Mouse (Mus musculus) forebrain, embryonic 10.5 days (tissue): ENCODE measurements around the gene Tnrc6a. TPM values are rescaled to one million over a fixed set of nuclear protein-coding genes. Genes with fewer than 3 reads are reported as not detected.
"Not testable (repeated sequence)": the region's sequence is repeated elsewhere in the genome, so short reads cannot be mapped to it uniquely, and the experiment has no call there.

Source experiments
- DNase-seq: peaks from one replicate; pipeline ENCODE4 v3.0.0-alpha.2; 2017; ENCODE audit warnings: low spot score; ENCODE audit errors: extremely low spot score
- H3K27ac ChIP-seq: fragments of 300-500 bp; sonication (generic); 2 replicates; pipeline ENCODE4 v1.5.1; 2016; ENCODE audit warnings: mild to moderate bottlenecking
- H3K27me3 ChIP-seq: fragments of 300-500 bp; sonication (generic); 2 replicates; pipeline ENCODE4 v1.6.1; 2016; ENCODE audit warnings: mild to moderate bottlenecking; ENCODE audit not compliant: poor library complexity, severe bottlenecking
- H3K36me3 ChIP-seq: fragments of 300-500 bp; sonication (generic); replicated peaks from 2 replicates; pipeline ENCODE4 v1.6.1; 2016; ENCODE audit warnings: mild to moderate bottlenecking, moderate library complexity
- H3K4me1 ChIP-seq: fragments of 300-500 bp; sonication (generic); 2 replicates; pipeline ENCODE4 v1.6.1; 2016
- H3K4me3 ChIP-seq: fragments of 300-500 bp; sonication (generic); 2 replicates; pipeline ENCODE4 v1.5.1; 2016; ENCODE audit warnings: mild to moderate bottlenecking, moderate library complexity
- H3K9me3 ChIP-seq: fragments of 300-500 bp; sonication (generic); 2 replicates; pipeline ENCODE4 v1.6.1; 2016; ENCODE audit warnings: mild to moderate bottlenecking, moderate library complexity
- WGBS: fragments of 180-500 bp; shearing (Covaris S2); methylation state at CpG from one replicate; pipeline ENCODE4 v1.1.7; 2016; 5-methylcytosine and 5-hydroxymethylcytosine counted together
- polyA plus RNA-seq: library from polyadenylated mRNA; unstranded; fragments of >200 nt; fragmentation: Nextera tagmentation; extraction: Ambion mirVana; gene quantifications from 2 replicates; pipeline ENCODE4 v1.2.1, GENCODE M21; 2016

The Tnrc6a gene
- 51.7 and 52.8 TPM in 2 replicates for polyA plus RNA-seq

DNA sequence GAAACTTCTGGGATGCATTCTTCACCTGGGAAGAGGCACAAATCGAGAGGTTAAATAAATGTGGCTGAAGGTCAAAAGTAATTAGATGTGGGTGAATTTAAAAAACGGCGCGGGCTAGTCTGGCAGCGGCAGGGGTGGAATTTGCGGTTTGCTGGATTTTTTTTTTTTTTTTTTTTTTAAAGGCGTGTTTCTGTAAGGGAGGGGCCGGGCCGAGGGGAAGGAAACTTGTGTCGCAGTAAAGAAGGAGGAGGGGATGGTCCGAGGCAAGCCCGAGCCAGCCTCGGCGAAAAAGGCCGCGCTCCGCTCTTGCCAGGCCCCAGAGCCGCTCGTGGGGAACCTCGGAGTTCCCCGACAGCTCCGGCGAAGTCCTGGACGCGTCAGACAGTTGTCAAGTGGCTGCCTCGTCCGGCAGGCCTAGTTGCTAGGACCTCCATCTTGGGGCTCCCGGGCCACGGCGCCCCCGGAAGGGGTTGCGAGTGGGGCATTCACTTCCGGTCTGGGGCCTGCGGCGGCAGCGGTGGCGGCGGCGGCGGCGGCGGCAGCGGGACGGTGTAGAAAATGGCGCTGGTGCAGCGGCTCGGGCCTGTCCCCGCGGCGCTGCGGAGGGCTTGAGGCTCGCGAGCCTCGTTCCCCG is at the start of gene Tnrc6a:
Gene Tnrc6a, plus strand, starts transcription at position 221 of the 634 bp plus-strand sequence.
- peaks cover 16% of the 10 kb centered on the region for H3K4me1 ChIP-seq
- H3K4me3 ChIP-seq: peak within 1 kb of the TSS; percentile 99
- H3K27ac ChIP-seq: peak within 1 kb of the TSS; percentile 100
- no peaks in the 10 kb centered on the region for H3K9me3 ChIP-seq
- no peaks in the 10 kb centered on the region for H3K27me3 ChIP-seq
- H3K36me3 ChIP-seq: peaks cover 27% of the 10 kb centered on the region
- peak; percentile 95 for DNase-seq
- under 1% methylated on average over 55 of the region's 55 CpGs for WGBS

- peaks cover 52% of the 10 kb centered on the region for H3K27me3 ChIP-seq
- 81% methylated on average over 4 of the region's 4 CpGs for WGBS
- no peak for DNase-seq
- H3K27ac ChIP-seq: no peak overlapping the region
- no peak overlapping the region for H3K4me3 ChIP-seq
- peaks cover 27% of the 10 kb centered on the region for H3K4me1 ChIP-seq
- H3K36me3 ChIP-seq: no peaks in the 10 kb centered on the region
- H3K9me3 ChIP-seq: no peaks in the 10 kb centered on the region
Observed at GRCm38 (mm10) chr7:123082236-123082635, 41.4 kb upstream of the Tnrc6a start.

DNA sequence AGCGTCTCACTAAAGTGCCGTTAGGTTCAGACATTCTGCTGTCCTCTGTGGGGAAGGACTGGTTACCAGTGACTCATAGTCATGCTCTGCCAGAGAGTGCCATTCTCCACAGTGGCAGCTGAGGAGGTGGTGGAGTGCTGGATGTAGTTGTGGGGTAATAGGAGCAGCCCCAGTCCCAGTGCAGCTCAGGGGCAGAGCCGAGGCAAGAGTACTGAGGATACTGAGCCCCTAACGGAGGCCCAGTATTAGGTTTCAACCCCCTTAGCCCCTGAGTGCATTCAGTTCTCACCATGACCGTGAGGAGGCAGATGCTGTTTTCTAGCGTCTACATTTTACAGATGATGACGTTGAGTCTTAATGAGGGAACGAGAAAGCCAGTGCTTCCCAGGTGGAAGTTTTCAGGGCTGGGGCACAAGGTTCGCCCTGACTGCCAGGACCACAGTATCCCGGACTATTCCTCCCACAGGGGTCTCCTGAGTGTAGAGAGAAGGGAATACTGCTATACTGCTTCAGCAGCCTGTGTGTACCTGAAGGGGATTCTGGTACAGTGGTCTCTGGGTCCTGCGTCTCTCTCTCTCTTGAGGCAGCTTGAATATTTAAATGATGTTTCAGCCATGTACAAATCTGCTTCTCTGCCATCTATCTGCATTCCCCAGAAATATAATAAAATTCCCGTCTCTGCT is 40.1 kb upstream of the Tnrc6a start:
- no peak for DNase-seq
- H3K9me3 ChIP-seq: no peaks in the 10 kb centered on the region
- WGBS: 42% methylated on average over 12 of the region's 12 CpGs
- H3K36me3 ChIP-seq: no peaks in the 10 kb centered on the region
- peak overlapping the region; percentile 5 for H3K27ac ChIP-seq
- no peak overlapping the region for H3K4me3 ChIP-seq
- H3K27me3 ChIP-seq: peaks cover 45% of the 10 kb centered on the region
- peaks cover 33% of the 10 kb centered on the region for H3K4me1 ChIP-seq

- Histone ChIP-seq H3K4me1 (peaks cover 33% of the 10 kb centered on the region), H3K4me3 (peak overlapping the region; percentile 36), H3K36me3 (no peaks in the 10 kb centered on the region), H3K27me3 (peaks cover 42% of the 10 kb centered on the region), H3K9me3 (no peaks in the 10 kb centered on the region), H3K27ac (peak overlapping the region; percentile 5)
- peak; percentile 50 for DNase-seq
- 8% methylated on average over 7 of the region's 7 CpGs for WGBS
Observed at GRCm38 (mm10) chr7:123084180-123084691, 39.4 kb upstream of the Tnrc6a start.

DNA sequence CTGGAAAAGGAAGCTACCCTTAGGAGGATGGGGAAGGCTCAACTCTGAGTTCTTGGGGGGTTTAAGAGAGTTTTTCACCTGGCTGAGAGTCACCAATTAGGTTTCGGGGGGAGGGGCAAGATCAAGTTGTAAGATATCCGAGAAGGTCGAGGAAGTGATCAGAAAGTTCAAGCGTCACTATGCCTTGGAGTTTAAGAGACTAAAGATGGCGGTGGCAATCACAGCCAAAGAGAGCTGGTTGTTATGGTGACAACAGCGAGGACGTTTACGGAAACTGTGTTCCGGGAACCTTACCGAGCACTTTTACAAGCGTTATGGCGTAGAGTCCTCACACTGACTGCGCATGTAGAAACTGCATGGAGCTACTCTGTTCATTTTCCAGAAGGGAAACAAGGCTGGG is 39.0 kb upstream of the Tnrc6a start:
- peak overlapping the region; percentile 36 for H3K4me3 ChIP-seq

DNA sequence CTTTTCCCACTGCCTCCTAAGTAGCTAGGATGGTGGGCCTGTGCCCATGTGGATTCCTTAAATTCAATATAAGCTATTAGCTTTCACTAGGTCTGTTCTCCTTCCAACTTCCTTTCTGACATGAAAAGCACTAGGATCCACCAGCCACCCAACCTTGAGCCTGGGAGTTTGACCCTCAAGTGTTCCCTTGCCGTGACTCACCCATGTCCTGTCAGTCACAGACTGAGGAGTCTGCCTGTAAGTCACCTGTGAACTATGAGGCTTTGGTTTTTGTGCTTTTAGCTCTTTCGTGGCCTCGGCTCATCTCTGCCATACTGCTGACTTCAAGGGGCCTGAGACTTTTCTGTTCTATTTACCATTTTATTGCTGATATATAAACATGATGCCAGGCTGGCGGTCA is 34.8 kb upstream of the Tnrc6a start:
- Histone ChIP-seq H3K27me3 (peaks cover 8% of the 10 kb centered on the region; the same call in 1 of the 2 replicates), H3K4me1 (peaks cover 23% of the 10 kb centered on the region), H3K36me3 (no peaks in the 10 kb centered on the region), H3K9me3 (no peaks in the 10 kb centered on the region), H3K27ac (no peak overlapping the region), H3K4me3 (no peak overlapping the region)
- DNase-seq: no peak
- 90% methylated on average over 4 of the region's 4 CpGs for WGBS

More for the DNA sequence above, 39.0 kb upstream of the Tnrc6a start:
- peak overlapping the region; percentile 5 for H3K27ac ChIP-seq
- peaks cover 38% of the 10 kb centered on the region for H3K27me3 ChIP-seq
- H3K4me1 ChIP-seq: peaks cover 33% of the 10 kb centered on the region
- WGBS: 28% methylated on average over 13 of the region's 13 CpGs
- no peaks in the 10 kb centered on the region for H3K36me3 ChIP-seq
- no peak for DNase-seq
- H3K9me3 ChIP-seq: no peaks in the 10 kb centered on the region

- H3K4me1 ChIP-seq: peaks cover 30% of the 10 kb centered on the region
- no peak for DNase-seq
Observed at GRCm38 (mm10) chr7:123096344-123097120, 27.2 kb upstream of the Tnrc6a start.

GRCm38 (mm10) chr7:123097891-123098750 is 25.6 kb upstream of the Tnrc6a start:
- no peaks in the 10 kb centered on the region for H3K27me3 ChIP-seq
- peaks cover 30% of the 10 kb centered on the region for H3K4me1 ChIP-seq
- no peaks in the 10 kb centered on the region for H3K36me3 ChIP-seq
- WGBS: 28% methylated on average over 16 of the region's 16 CpGs
- DNase-seq: peak; percentile 85
- peak overlapping the region; percentile 88 for H3K27ac ChIP-seq
- H3K4me3 ChIP-seq: peak overlapping the region; percentile 15; the same call in 1 of the 2 replicates
- H3K9me3 ChIP-seq: peaks cover 7% of the 10 kb centered on the region; the same call in 1 of the 2 replicates

More at GRCm38 (mm10) chr7:123096344-123097120, 27.2 kb upstream of the Tnrc6a start:
- no peaks in the 10 kb centered on the region for H3K27me3 ChIP-seq
- no peaks in the 10 kb centered on the region for H3K36me3 ChIP-seq
- peak overlapping the region; percentile 88 for H3K27ac ChIP-seq
- 93% methylated on average over 12 of the region's 12 CpGs for WGBS
- H3K4me3 ChIP-seq: no peak overlapping the region
- peaks cover 7% of the 10 kb centered on the region; the same call in 1 of the 2 replicates for H3K9me3 ChIP-seq

DNA sequence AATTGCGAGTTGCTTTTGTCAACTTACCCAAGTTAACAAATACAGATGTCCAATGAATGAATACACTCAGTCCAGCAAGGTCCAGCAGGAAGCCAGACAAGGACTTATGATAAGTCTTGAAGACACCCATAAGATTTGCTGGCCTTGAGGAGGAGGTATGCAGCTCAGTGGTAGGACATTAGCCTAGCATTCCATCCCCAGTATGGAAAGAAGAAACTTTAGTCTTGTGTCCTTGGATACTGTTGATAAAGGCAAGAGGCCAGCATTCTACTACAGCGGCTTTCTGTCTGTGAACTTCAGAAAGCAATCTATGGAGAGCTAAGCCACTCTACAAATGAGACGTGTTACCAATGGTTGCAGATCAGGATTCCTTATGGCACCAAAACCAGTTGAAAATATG is 22.4 kb upstream of the Tnrc6a start:
- Histone ChIP-seq H3K27me3 (no peaks in the 10 kb centered on the region), H3K4me3 (no peak overlapping the region), H3K27ac (no peak overlapping the region), H3K36me3 (no peaks in the 10 kb centered on the region), H3K9me3 (peaks cover 5% of the 10 kb centered on the region; the same call in 1 of the 2 replicates), H3K4me1 (peaks cover 30% of the 10 kb centered on the region)
- DNase-seq: no peak
- WGBS: 96% methylated on average over 3 of the region's 3 CpGs

- 44% methylated on average over 1 of the region's 1 CpGs for WGBS
Observed at GRCm38 (mm10) chr7:123105381-123105780, 18.3 kb upstream of the Tnrc6a start.

DNA sequence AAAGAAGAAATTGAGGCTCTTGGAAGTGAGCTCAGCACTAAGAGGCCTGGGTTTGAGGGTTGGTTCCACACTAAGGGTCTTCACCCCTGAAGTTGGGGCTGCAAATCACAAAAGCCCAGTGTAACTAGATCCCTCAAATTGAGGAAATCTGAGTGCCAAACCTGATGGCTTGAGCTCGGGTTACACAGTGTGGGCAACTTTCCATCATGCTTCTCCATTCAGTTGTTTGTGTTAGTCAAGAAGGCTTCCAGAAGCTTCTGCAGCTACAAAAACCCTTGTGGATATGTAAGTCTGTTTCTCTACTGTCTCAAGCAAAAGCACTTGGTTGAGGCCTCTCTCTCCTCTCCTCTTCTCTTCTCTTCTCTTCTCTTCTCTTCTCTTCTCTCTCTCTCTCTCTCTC is 17.8 kb upstream of the Tnrc6a start:
- Histone ChIP-seq H3K9me3 (no peaks in the 10 kb centered on the region), H3K27ac (no peak overlapping the region), H3K4me3 (no peak overlapping the region), H3K27me3 (no peaks in the 10 kb centered on the region), H3K36me3 (no peaks in the 10 kb centered on the region), H3K4me1 (peaks cover 16% of the 10 kb centered on the region)
- 72% methylated on average over 1 of the region's 1 CpGs for WGBS
- no peak for DNase-seq

More at GRCm38 (mm10) chr7:123105381-123105780, 18.3 kb upstream of the Tnrc6a start:
- not testable (repeated sequence) for DNase-seq, H3K4me3 ChIP-seq, H3K27me3 ChIP-seq, H3K36me3 ChIP-seq, H3K9me3 ChIP-seq, H3K27ac ChIP-seq
- H3K4me1 ChIP-seq: peaks cover 10% of the 10 kb centered on the region

DNA sequence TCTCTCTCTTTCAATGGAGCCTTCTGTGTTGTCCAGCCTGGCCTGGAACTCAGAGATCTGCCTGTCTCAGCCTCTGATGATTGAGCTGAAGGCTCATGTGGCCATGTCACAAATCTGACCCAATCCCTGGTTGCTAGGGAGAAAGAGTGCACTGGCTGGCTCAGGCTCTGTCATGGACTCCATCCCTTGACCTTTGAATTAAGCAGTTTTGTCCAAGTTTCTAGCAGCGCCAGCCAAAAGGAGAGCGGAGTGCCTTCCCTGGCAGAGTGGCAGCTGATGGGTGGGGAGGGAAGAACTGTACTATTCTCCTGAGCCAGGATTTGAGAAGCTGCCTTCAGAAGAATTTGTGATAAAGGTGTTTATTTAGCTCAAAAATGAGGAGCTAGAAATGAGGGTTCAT is 17.4 kb upstream of the Tnrc6a start:
- H3K4me3 ChIP-seq: no peak overlapping the region
- no peaks in the 10 kb centered on the region for H3K9me3 ChIP-seq
- no peak overlapping the region for H3K27ac ChIP-seq
- WGBS: 93% methylated on average over 2 of the region's 2 CpGs
- no peaks in the 10 kb centered on the region for H3K36me3 ChIP-seq
- H3K4me1 ChIP-seq: peaks cover 17% of the 10 kb centered on the region
- DNase-seq: no peak
- no peaks in the 10 kb centered on the region for H3K27me3 ChIP-seq
